Comparison of ENCODE assay signal across 28 mouse cellular contexts in genomic region chr14:23704303-23704702, GRCm38 (mm10).
DNase-seq lines count a peak whose midpoint lies in the region; ATAC-seq and TF ChIP-seq lines count a peak whose summit lies in the region.
"Had no signal": no experiment of that assay in that cellular context is flagged by ENCODE, and none has a peak within 500 bp of the region (broad histone marks: within the 10 kb centered on the region; RNA-seq: fewer than 3 reads in every experiment).

No protein-coding gene starts in this region.

- peak; percentile 40 for DNase-seq in kidney, postnatal 0 days (ENCODE audit: low spot score)
- DNase-seq in midbrain, embryonic 11.5 days (ENCODE audit: low spot score, missing footprints): peak; percentile 35
- DNase-seq in midbrain, postnatal 0 days (ENCODE audit: low spot score): no peak
- DNase-seq in limb, embryonic 14.5 days (ENCODE audit: low spot score): peak; percentile 13
- no peak for DNase-seq in layer of hippocampus, postnatal 25 days (ENCODE audit: extremely low spot score in 1 of 2, low spot score in 1 of 2)
- DNase-seq: adrenal gland, adult 8-10 months; adrenal gland, postnatal 14 days; adrenal gland, postnatal 36 days; B cell, adult 2 months; cerebellum, adult 18-20 months; cerebellum, adult 8-10 months; cerebellum, adult 9-11 months; cerebellum, postnatal 14 days; cerebellum, postnatal 36 days; embryo, embryonic 11 days had no signal

- no peaks in the 10 kb centered on the region for H3K27me3 ChIP-seq in kidney, postnatal 0 days (ENCODE audit: insufficient read depth, low read length)
- H3K27me3 ChIP-seq in kidney, embryonic 15.5 days: no peaks in the 10 kb centered on the region
- H3K27me3 ChIP-seq in midbrain, embryonic 11.5 days (ENCODE audit: control insufficient read depth, insufficient read depth, low read length): no peaks in the 10 kb centered on the region
- H3K27me3 ChIP-seq in midbrain, postnatal 0 days (ENCODE audit: insufficient read depth, low read length): no peaks in the 10 kb centered on the region
- H3K27me3 ChIP-seq in limb, embryonic 14.5 days (ENCODE audit: control insufficient read depth, insufficient read depth, low read length): peaks cover 10% of the 10 kb centered on the region; the same call in 1 of the 2 replicates
- H3K27me3 ChIP-seq: CH12.LX; embryonic facial prominence, embryonic 13.5 days; embryonic facial prominence, embryonic 15.5 days; forebrain, embryonic 12.5 days; Patski had no signal

- no peaks in the 10 kb centered on the region for H3K9me3 ChIP-seq in kidney, postnatal 0 days (replicated peaks; ENCODE audit: low read length)
- no peaks in the 10 kb centered on the region for H3K9me3 ChIP-seq in kidney, embryonic 15.5 days (replicated peaks)
- H3K9me3 ChIP-seq in midbrain, embryonic 11.5 days (ENCODE audit: control insufficient read depth, low read length): no peaks in the 10 kb centered on the region
- H3K9me3 ChIP-seq in midbrain, postnatal 0 days (ENCODE audit: low read length): no peaks in the 10 kb centered on the region
- H3K9me3 ChIP-seq in limb, embryonic 14.5 days (ENCODE audit: control insufficient read depth, low read length): no peaks in the 10 kb centered on the region
- H3K9me3 ChIP-seq: embryonic facial prominence, embryonic 13.5 days; embryonic facial prominence, embryonic 15.5 days; forebrain, embryonic 10.5 days; forebrain, embryonic 12.5 days; G1E had no signal

- TF ChIP-seq CTCF in kidney, postnatal 0 days (IDR thresholded peaks at IDR 0.05; ENCODE audit: low read depth): no peak
- TF ChIP-seq CTCF in midbrain, postnatal 0 days (IDR thresholded peaks at IDR 0.05): no peak

- ATAC-seq in kidney, postnatal 0 days (replicated peaks; ENCODE audit: low FRiP score, low read depth): no peak
- ATAC-seq in kidney, embryonic 15.5 days (replicated peaks; ENCODE audit: low FRiP score): no peak
- no peak for ATAC-seq in midbrain, embryonic 11.5 days (ENCODE audit: low FRiP score)
- no peak for ATAC-seq in midbrain, postnatal 0 days (ENCODE audit: low FRiP score)
- peak; percentile 60; the same call in 1 of the 2 replicates for ATAC-seq in limb, embryonic 14.5 days (ENCODE audit: low FRiP score, low read depth)
- ATAC-seq: activated CD4-positive, CD25-positive, alpha-beta regulatory T cell, adult 4 months; CD4-positive, CD25-positive, alpha-beta regulatory T cell, adult 4 months; forebrain, embryonic 14.5 days; forebrain, embryonic 16.5 days; Patski had no signal

- H3K9ac ChIP-seq in kidney, postnatal 0 days (ENCODE audit: low read depth, low read length): no peak overlapping the region
- no peak overlapping the region for H3K9ac ChIP-seq in kidney, embryonic 15.5 days
- H3K9ac ChIP-seq in midbrain, embryonic 11.5 days (ENCODE audit: low read length): no peak overlapping the region
- no peak overlapping the region for H3K9ac ChIP-seq in midbrain, postnatal 0 days (replicated peaks; ENCODE audit: low read length, poor library complexity, severe bottlenecking)
- H3K9ac ChIP-seq in limb, embryonic 14.5 days (ENCODE audit: low read depth, low read length, severe bottlenecking): no peak overlapping the region
- H3K9ac ChIP-seq: embryonic facial prominence, embryonic 13.5 days; embryonic facial prominence, embryonic 15.5 days; forebrain, embryonic 12.5 days had no signal

- H3K36me3 ChIP-seq in kidney, postnatal 0 days (ENCODE audit: insufficient read depth, low read length): no peaks in the 10 kb centered on the region
- H3K36me3 ChIP-seq in kidney, embryonic 15.5 days: no peaks in the 10 kb centered on the region
- H3K36me3 ChIP-seq in midbrain, embryonic 11.5 days (ENCODE audit: control insufficient read depth, insufficient read depth, low read length): no peaks in the 10 kb centered on the region
- H3K36me3 ChIP-seq in midbrain, postnatal 0 days (ENCODE audit: insufficient read depth, low read length): no peaks in the 10 kb centered on the region
- no peaks in the 10 kb centered on the region for H3K36me3 ChIP-seq in limb, embryonic 14.5 days (ENCODE audit: control insufficient read depth, insufficient read depth, low read length)
- H3K36me3 ChIP-seq: embryonic facial prominence, embryonic 13.5 days; embryonic facial prominence, embryonic 15.5 days; forebrain, embryonic 10.5 days; forebrain, embryonic 12.5 days; G1E had no signal

- H3K4me3 ChIP-seq in kidney, postnatal 0 days (replicated peaks; ENCODE audit: low read depth, low read length): no peak overlapping the region
- H3K4me3 ChIP-seq in kidney, embryonic 15.5 days (replicated peaks): no peak overlapping the region
- no peak overlapping the region for H3K4me3 ChIP-seq in midbrain, embryonic 11.5 days (ENCODE audit: low read depth, low read length)
- no peak overlapping the region for H3K4me3 ChIP-seq in midbrain, postnatal 0 days (ENCODE audit: low read depth, low read length)
- no peak overlapping the region for H3K4me3 ChIP-seq in limb, embryonic 14.5 days (replicated peaks; ENCODE audit: low read length)
- H3K4me3 ChIP-seq: embryonic facial prominence, embryonic 13.5 days; embryonic facial prominence, embryonic 15.5 days; erythroblast, embryonic 14.5 days; forebrain, embryonic 10.5 days; forebrain, embryonic 12.5 days had no signal

- no peak for TF ChIP-seq POLR2A in limb, embryonic 14.5 days (IDR thresholded peaks at IDR 0.05; ENCODE audit: borderline replicate concordance, extremely low read depth, insufficient read depth, insufficient read length)

- no peak overlapping the region for H3K4me2 ChIP-seq in kidney, postnatal 0 days (ENCODE audit: low read length)
- no peak overlapping the region for H3K4me2 ChIP-seq in kidney, embryonic 15.5 days
- no peak overlapping the region for H3K4me2 ChIP-seq in midbrain, embryonic 11.5 days
- no peak overlapping the region for H3K4me2 ChIP-seq in midbrain, postnatal 0 days (ENCODE audit: low read depth, low read length, poor library complexity, severe bottlenecking)
- no peak overlapping the region for H3K4me2 ChIP-seq in limb, embryonic 14.5 days (replicated peaks; ENCODE audit: low read depth, low read length, severe bottlenecking)
- H3K4me2 ChIP-seq: embryonic facial prominence, embryonic 13.5 days; embryonic facial prominence, embryonic 15.5 days; forebrain, embryonic 12.5 days had no signal

- no peak overlapping the region for H3K27ac ChIP-seq in kidney, postnatal 0 days
- H3K27ac ChIP-seq in kidney, embryonic 15.5 days: no peak overlapping the region
- no peak overlapping the region for H3K27ac ChIP-seq in midbrain, embryonic 11.5 days (ENCODE audit: low read depth, low read length)
- H3K27ac ChIP-seq in midbrain, postnatal 0 days (ENCODE audit: low read depth, low read length): no peak overlapping the region
- H3K27ac ChIP-seq in limb, embryonic 14.5 days (replicated peaks; ENCODE audit: low read depth, low read length): no peak overlapping the region
- H3K27ac ChIP-seq: embryonic facial prominence, embryonic 13.5 days; embryonic facial prominence, embryonic 15.5 days; forebrain, embryonic 10.5 days; forebrain, embryonic 12.5 days had no signal

- no peaks in the 10 kb centered on the region for H3K4me1 ChIP-seq in kidney, postnatal 0 days (replicated peaks; ENCODE audit: insufficient read depth, low read length)
- no peaks in the 10 kb centered on the region for H3K4me1 ChIP-seq in kidney, embryonic 15.5 days
- peaks cover 2% of the 10 kb centered on the region; the same call in 1 of the 2 replicates for H3K4me1 ChIP-seq in midbrain, embryonic 11.5 days (ENCODE audit: control insufficient read depth, insufficient read depth, low read length)
- 0 out of 2 replicates have a peak, but pooled peaks cover 3% of the 10 kb centered on the region for H3K4me1 ChIP-seq in midbrain, postnatal 0 days (ENCODE audit: insufficient read depth, low read length)
- peaks cover 20% of the 10 kb centered on the region for H3K4me1 ChIP-seq in limb, embryonic 14.5 days (ENCODE audit: control insufficient read depth, insufficient read depth, low read length)
- H3K4me1 ChIP-seq: embryonic facial prominence, embryonic 13.5 days had no signal

Comparison
In these comparisons a context has a peak if more than half of its experiments do, and no peak if none do; other contexts are left out.
1. DNase-seq: peak in kidney, postnatal 0 days (single experiment), midbrain, embryonic 11.5 days (single experiment) and limb, embryonic 14.5 days (single experiment); none in midbrain, postnatal 0 days (single experiment) and layer of hippocampus, postnatal 25 days (0 of 2).